Mouse (Mus musculus) small intestine, adult 2 months (tissue): ENCODE measurements around the gene Ormdl2. TPM values are rescaled to one million over a fixed set of nuclear protein-coding genes. Genes with fewer than 3 reads are reported as not detected.

Experiments
- H3K27ac ChIP-seq: fragments of 200-500 bp; 2 replicates; pipeline ENCODE4 v1.5.1; 2012; ENCODE audit warnings: low read depth, low read length, control low read depth, inconsistent platforms; ENCODE audit not compliant: insufficient read depth
- H3K27me3 ChIP-seq: fragments of 200-500 bp; 2 replicates; pipeline ENCODE4 v1.6.1; 2012; ENCODE audit warnings: mild to moderate bottlenecking, moderate library complexity, low read length, inconsistent platforms; ENCODE audit not compliant: control insufficient read depth, insufficient read depth
- H3K36me3 ChIP-seq: fragments of 200-500 bp; 2 replicates; pipeline ENCODE4 v1.6.1; 2012; ENCODE audit warnings: mild to moderate bottlenecking, low read length, control low read depth, inconsistent platforms; ENCODE audit not compliant: control insufficient read depth, insufficient read depth
- H3K4me1 ChIP-seq: fragments of 200-500 bp; 2 replicates; pipeline ENCODE4 v1.6.1; 2012; ENCODE audit warnings: low read length, inconsistent platforms, mixed read lengths; ENCODE audit not compliant: control insufficient read depth, insufficient read depth, insufficient read length
- H3K4me3 ChIP-seq: fragments of 200-500 bp; 2 replicates; pipeline ENCODE4 v1.5.1; 2012; ENCODE audit warnings: low read depth, mild to moderate bottlenecking, control low read depth, inconsistent platforms, low read length, moderate library complexity
- CTCF ChIP-seq: fragments of 200-500 bp; IDR thresholded peaks from 2 replicates; pipeline ENCODE4 v1.5.1; 2012; ENCODE audit warnings: low read depth, mild to moderate bottlenecking, control low read depth, inconsistent platforms, low read length, moderate library complexity, mixed read lengths; ENCODE audit not compliant: insufficient replicate concordance, insufficient read length; ENCODE audit errors: extremely low read depth
- POLR2A ChIP-seq: fragments of 200-500 bp; IDR thresholded peaks from 2 replicates; pipeline ENCODE4 v1.6.1; 2012; ENCODE audit warnings: low read depth, mild to moderate bottlenecking, control low read depth, inconsistent platforms, low read length, moderate library complexity
- WGBS: fragments of 180-500 bp; shearing (Covaris S2); methylation state at CpG from one replicate; pipeline ENCODE4 v1.1.7; 2018; 5-methylcytosine and 5-hydroxymethylcytosine counted together
- polyA plus RNA-seq: library from polyadenylated mRNA; depleted of rRNA; stranded (reverse); fragments of >200 nt; gene quantifications from 2 replicates; pipeline ENCODE4 v1.2.3, GENCODE M21; 2012

Ormdl2 gene
- polyA plus RNA-seq, 1 experiment, result 62.8 TPM

GRCm38 (mm10) chr10:128820217-128820616 lies 1.2 kb downstream of the Ormdl2 start:
- WGBS, result 77% methylated on average over 4 of the region's 4 CpGs
- TF ChIP-seq POLR2A, result no peak
- no peak for TF ChIP-seq CTCF
- Histone ChIP-seq H3K27me3 (no peaks in the 10 kb centered on the region), H3K4me1 (peaks cover 7% of the 10 kb centered on the region; the same call in 1 of the 2 replicates), H3K4me3 (no peak overlapping the region), H3K27ac (no peak overlapping the region), H3K36me3 (peaks cover 32% of the 10 kb centered on the region)

GRCm38 (mm10) chr10:128817033-128817432 lies 4.4 kb downstream of the Ormdl2 start, which contains the start of gene Sarnp:
Sarnp (plus strand) TSS chr10:128817333.
- no peak within 1 kb of the TSS for H3K4me3 ChIP-seq
- H3K4me1 ChIP-seq, result peaks cover 7% of the 10 kb centered on the region; the same call in 1 of the 2 replicates
- no peak within 1 kb of the TSS for H3K27ac ChIP-seq
- TF ChIP-seq POLR2A, result no peak
- TF ChIP-seq CTCF, result no peak
- H3K27me3 ChIP-seq, result no peaks in the 10 kb centered on the region
- peaks cover 44% of the 10 kb centered on the region for H3K36me3 ChIP-seq
- 93% methylated on average over 13 of the region's 13 CpGs for WGBS

- TF ChIP-seq CTCF, result no peak
- no peak for TF ChIP-seq POLR2A
- H3K36me3 ChIP-seq, result peaks cover 8% of the 10 kb centered on the region; the same call in 1 of the 2 replicates
- peak overlapping the region; percentile 91 for H3K4me3 ChIP-seq
- H3K4me1 ChIP-seq, result peaks cover 23% of the 10 kb centered on the region
- H3K27me3 ChIP-seq, result no peaks in the 10 kb centered on the region
- WGBS, result 81% methylated on average over 8 of the region's 8 CpGs
- H3K27ac ChIP-seq, result no peak overlapping the region
These were observed 14.4 kb downstream of the Ormdl2 start for GRCm38 (mm10) chr10:128807018-128807417.

- Histone ChIP-seq H3K4me3 (peak overlapping the region; percentile 91), H3K27ac (no peak overlapping the region), H3K36me3 (peaks cover 8% of the 10 kb centered on the region; the same call in 1 of the 2 replicates), H3K4me1 (peaks cover 23% of the 10 kb centered on the region), H3K27me3 (no peaks in the 10 kb centered on the region)
- WGBS, result 21% methylated on average over 6 of the region's 6 CpGs
- TF ChIP-seq POLR2A (no peak), CTCF (no peak)
These were observed 15.4 kb downstream of the Ormdl2 start for GRCm38 (mm10) chr10:128806086-128806485.

GRCm38 (mm10) chr10:128805092-128806000 lies 16.1 kb downstream of the Ormdl2 start:
- H3K4me3 ChIP-seq, result peak overlapping the region; percentile 91
- TF ChIP-seq POLR2A (no peak; the same call in 1 of the 2 replicates), CTCF (no peak)
- WGBS, result under 1% methylated on average over 70 of the region's 70 CpGs
- no peaks in the 10 kb centered on the region for H3K27me3 ChIP-seq
- H3K4me1 ChIP-seq, result peaks cover 23% of the 10 kb centered on the region
- peaks cover 8% of the 10 kb centered on the region; the same call in 1 of the 2 replicates for H3K36me3 ChIP-seq
- peak overlapping the region; percentile 97 for H3K27ac ChIP-seq

- no peaks in the 10 kb centered on the region for H3K27me3 ChIP-seq
- peaks cover 6% of the 10 kb centered on the region; the same call in 1 of the 2 replicates for H3K36me3 ChIP-seq
- TF ChIP-seq CTCF (no peak), POLR2A (0 out of 2 replicates have a peak, but pooled peaks have one; percentile 26)
- WGBS, result under 1% methylated on average over 28 of the region's 28 CpGs
- H3K27ac ChIP-seq, result peak within 1 kb of the TSS; percentile 97
- peaks cover 23% of the 10 kb centered on the region for H3K4me1 ChIP-seq
- peak within 1 kb of the TSS; percentile 91 for H3K4me3 ChIP-seq
These were observed 17.0 kb downstream of the Ormdl2 start, which contains the start of gene Tmem198b for GRCm38 (mm10) chr10:128804271-128805091. Tmem198b (minus strand) TSS chr10:128804370.
